ENCODE assay signal across 9 mouse cellular contexts in the genomic region with DNA sequence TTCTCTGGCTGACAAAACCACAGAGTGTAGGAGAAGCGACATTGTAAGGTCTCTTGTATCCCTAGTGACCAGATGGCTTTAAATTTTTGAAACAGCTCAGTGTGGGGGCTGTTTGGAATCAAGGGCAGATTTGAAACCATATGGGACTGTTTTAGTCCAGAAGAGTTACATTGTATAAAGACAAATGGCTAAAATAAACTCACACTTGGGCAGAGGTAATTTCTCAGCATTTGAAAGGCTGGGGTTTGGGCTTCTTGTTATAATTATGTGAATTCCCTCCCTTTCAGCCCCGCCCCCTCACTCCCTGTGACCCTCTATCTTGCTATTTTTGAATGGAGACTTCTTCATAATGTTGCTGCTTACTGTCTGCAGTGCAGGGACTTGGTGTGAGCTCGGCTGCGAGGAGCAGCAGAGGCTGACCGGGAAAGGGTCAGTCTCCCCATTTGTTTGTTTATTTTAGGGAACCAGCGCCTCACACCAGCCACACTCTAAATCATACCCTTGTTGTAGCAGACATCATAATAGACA.
DNase-seq lines count a peak whose midpoint lies in the region; ATAC-seq and TF ChIP-seq lines count a peak whose summit lies in the region.
"Had no signal": no experiment of that assay in that cellular context is flagged by ENCODE, and none has a peak within 500 bp of the region (broad histone marks: within the 10 kb centered on the region; RNA-seq: fewer than 3 reads in every experiment).

No protein-coding gene starts in this region.

- intact Hi-C loops in heart, postnatal 10 days (cut with DNase I) = no loop called here

- H3K4me2 ChIP-seq in heart, embryonic 11.5 days = peak overlapping the region; percentile 41
- H3K4me2 ChIP-seq: liver, embryonic 13.5 days had no signal

- DNase-seq in heart, postnatal 10 days = no peak
- DNase-seq in cerebellum, adult 2 months = peak; percentile 67 to 85
- DNase-seq in frontal cortex, adult 2 months (ENCODE audit: extremely low spot score in 1 of 2, low spot score in 1 of 2) = peak; percentile 29 to 42
- DNase-seq in limb, embryonic 10.5 days (ENCODE audit: low spot score) = peak; percentile 34
- DNase-seq in urinary bladder, adult 18-20 months (ENCODE audit: low spot score in 2 of 2) = no peak
- no peak for DNase-seq in kidney, postnatal 25 days
- DNase-seq in ovary, postnatal 10 days (ENCODE audit: low spot score) = no peak
- DNase-seq: liver, embryonic 13.5 days had no signal

- H3K36me3 ChIP-seq in heart, embryonic 11.5 days (ENCODE audit: control insufficient read depth, insufficient read depth, low read length) = no peaks in the 10 kb centered on the region
- H3K36me3 ChIP-seq in limb, embryonic 10.5 days = no peaks in the 10 kb centered on the region
- H3K36me3 ChIP-seq: liver, embryonic 13.5 days had no signal

- H3K9me3 ChIP-seq in heart, embryonic 11.5 days (replicated peaks; ENCODE audit: control insufficient read depth, low read length) = no peaks in the 10 kb centered on the region
- no peaks in the 10 kb centered on the region for H3K9me3 ChIP-seq in limb, embryonic 10.5 days (replicated peaks)
- H3K9me3 ChIP-seq: liver, embryonic 13.5 days had no signal

- no peak overlapping the region for H3K27ac ChIP-seq in heart, embryonic 11.5 days (ENCODE audit: low read depth, low read length)
- peak overlapping the region; percentile 83 for H3K27ac ChIP-seq in cerebellum, adult 2 months (ENCODE audit: insufficient read depth, low read length)
- H3K27ac ChIP-seq in limb, embryonic 10.5 days = no peak overlapping the region
- H3K27ac ChIP-seq: liver, embryonic 13.5 days had no signal

- TF ChIP-seq POLR2A in cerebellum, adult 2 months (IDR thresholded peaks at IDR 0.05; ENCODE audit: borderline replicate concordance, insufficient read depth, low read length) = no peak

- no peaks in the 10 kb centered on the region; the same call in 1 of the 2 replicates for H3K4me1 ChIP-seq in heart, embryonic 11.5 days (ENCODE audit: control insufficient read depth, insufficient read depth, low read length)
- peaks cover 10% of the 10 kb centered on the region; the same call in 1 of the 2 replicates for H3K4me1 ChIP-seq in cerebellum, adult 2 months (ENCODE audit: control insufficient read depth, insufficient read depth, low read length)
- H3K4me1 ChIP-seq in limb, embryonic 10.5 days = peaks cover 24% of the 10 kb centered on the region
- H3K4me1 ChIP-seq: liver, embryonic 13.5 days had no signal

- no peak for TF ChIP-seq CTCF in cerebellum, adult 2 months (IDR thresholded peaks at IDR 0.05; ENCODE audit: borderline replicate concordance, insufficient read depth, low read depth, low read length)

- no peaks in the 10 kb centered on the region for H3K27me3 ChIP-seq in heart, embryonic 11.5 days (ENCODE audit: control insufficient read depth, insufficient read depth, low read length)
- no peaks in the 10 kb centered on the region for H3K27me3 ChIP-seq in cerebellum, adult 2 months (ENCODE audit: control insufficient read depth, insufficient read depth, low read length)
- no peaks in the 10 kb centered on the region for H3K27me3 ChIP-seq in limb, embryonic 10.5 days (ENCODE audit: low read depth, poor library complexity, severe bottlenecking)
- H3K27me3 ChIP-seq: liver, embryonic 13.5 days had no signal

- ATAC-seq in heart, embryonic 11.5 days (replicated peaks; ENCODE audit: insufficient number of reproducible peaks, low FRiP score, low TSS enrichment) = no peak; the same call in 1 of the 2 replicates

- H3K4me3 ChIP-seq in heart, embryonic 11.5 days (ENCODE audit: low read depth, low read length) = peak overlapping the region; percentile 18; the same call in 1 of the 2 replicates
- peak overlapping the region; percentile 33 for H3K4me3 ChIP-seq in cerebellum, adult 2 months (replicated peaks; ENCODE audit: insufficient read depth, low read depth, low read length)
- peak overlapping the region; percentile 17 for H3K4me3 ChIP-seq in limb, embryonic 10.5 days
- H3K4me3 ChIP-seq: liver, embryonic 13.5 days had no signal

- WGBS in heart, embryonic 11.5 days (ENCODE audit: insufficient replicate concordance) = 16% methylated on average over 6 of the region's 6 CpGs
- 7% methylated on average over 6 of the region's 6 CpGs for WGBS in cerebellum, adult 2 months
- WGBS in limb, embryonic 10.5 days = 7% methylated on average over 6 of the region's 6 CpGs

- H3K9ac ChIP-seq in heart, embryonic 11.5 days (ENCODE audit: low read depth, low read length) = no peak overlapping the region
- H3K9ac ChIP-seq: liver, embryonic 13.5 days had no signal

Comparison
In these comparisons a context has a peak if more than half of its experiments do, and no peak if none do; other contexts are left out.
1. DNase-seq: peak in cerebellum, adult 2 months (2 of 2), frontal cortex, adult 2 months (2 of 2) and limb, embryonic 10.5 days (single experiment); none in heart, postnatal 10 days (0 of 2), urinary bladder, adult 18-20 months (0 of 2), kidney, postnatal 25 days (0 of 2) and ovary, postnatal 10 days (single experiment).
2. Peak in every context shown above with its lines, with median percentiles within 50 percentile points of each other: H3K4me3 ChIP-seq.